Mouse (Mus musculus): ENCODE data around the gene Rabgap1. TPM values are rescaled to one million over a fixed set of nuclear protein-coding genes. Genes with fewer than 3 reads are reported as not detected.
A peak's percentile ranks its signal among the peaks of the same experiment; 100 is the strongest.
"Not testable (repeated sequence)": the region's sequence is repeated elsewhere in the genome, so short reads cannot be mapped to it uniquely, and the experiment has no call there.

The Rabgap1 gene
- 10 to 100 TPM; 90.4 to 93.1 TPM for total RNA-seq (2021)

DNA sequence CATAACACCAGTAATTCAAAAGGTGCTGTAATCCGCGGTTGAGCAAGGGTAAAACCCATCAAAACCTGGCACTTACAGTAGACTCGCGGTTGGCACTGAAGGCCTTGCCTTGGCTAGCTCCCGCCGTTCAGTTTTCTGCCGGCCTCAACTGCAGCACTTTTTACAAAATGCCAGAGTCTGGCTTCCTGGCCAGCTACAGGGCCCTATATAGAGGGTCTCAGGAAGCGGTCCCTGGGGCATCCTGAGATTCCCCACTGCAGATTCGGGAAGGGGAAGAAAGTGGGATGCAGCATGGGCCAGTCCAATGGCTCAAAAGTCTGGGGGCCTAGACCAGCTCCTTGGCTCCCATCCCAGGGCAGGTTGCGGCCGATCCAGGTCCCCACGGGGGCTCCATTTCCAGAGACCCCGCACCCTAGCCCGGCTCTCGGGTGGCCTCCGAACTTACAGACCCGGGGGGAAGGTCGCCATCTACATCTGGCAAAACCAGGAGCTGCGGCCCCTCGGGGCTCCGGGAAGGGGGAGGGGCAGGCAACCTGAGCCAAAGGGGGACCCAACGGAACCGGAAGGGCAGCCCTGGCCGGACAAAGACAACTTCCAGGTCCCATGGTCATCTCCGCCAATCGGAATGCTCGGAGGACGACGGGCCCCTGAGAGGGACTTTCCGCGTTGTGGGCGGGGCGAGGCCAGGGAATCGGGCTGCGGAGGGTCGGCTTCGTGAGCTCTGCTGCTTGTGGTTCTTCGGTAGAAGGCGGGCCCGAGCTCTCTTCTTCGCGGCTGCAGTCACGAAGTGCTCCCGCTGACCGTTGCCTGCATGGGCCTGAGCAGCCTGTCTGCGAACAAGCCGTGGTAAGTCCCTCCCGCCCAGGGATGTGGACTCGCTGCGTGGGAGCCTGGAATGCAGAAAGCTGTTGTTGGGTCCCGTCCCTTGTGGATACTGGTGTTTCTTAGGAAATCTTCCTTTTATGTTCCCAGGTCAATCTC, at the start of gene Rabgap1, which contains the start of the genes Zbtb26 and Zbtb6:
Gene Rabgap1, plus strand, starts transcription at position 669 of the 981 bp plus-strand sequence.
Gene Zbtb26, minus strand, starts transcription at position 525 of the 981 bp plus-strand sequence.
Gene Zbtb6, minus strand, starts transcription at position 561 of the 981 bp plus-strand sequence.
- DNase-seq (ENCODE audit: extremely low spot score in 1 of 2, low spot score in 1 of 2), result peak; percentile 86 to 90

DNA sequence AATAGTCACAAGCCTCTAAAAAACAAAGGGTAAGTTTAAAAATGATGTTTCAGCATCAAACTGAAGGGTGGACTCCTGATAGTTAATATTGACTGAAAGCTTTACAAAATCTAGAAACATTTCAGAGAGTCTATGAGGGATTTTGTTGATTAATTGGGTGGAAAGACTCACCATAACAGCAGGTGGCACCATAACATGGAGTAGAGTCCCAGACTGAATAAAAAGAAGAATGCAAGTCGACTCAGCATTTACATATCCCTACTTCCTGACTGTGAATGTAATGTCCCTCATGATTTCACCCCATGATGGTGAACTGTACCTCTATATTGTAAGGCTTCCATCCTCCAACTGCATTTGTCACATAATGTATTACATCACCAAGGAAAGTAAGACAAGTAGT, 47.5 kb upstream of the Rabgap1 start:
- DNase-seq (ENCODE audit: extremely low spot score in 1 of 2, low spot score in 1 of 2), result no peak

DNA sequence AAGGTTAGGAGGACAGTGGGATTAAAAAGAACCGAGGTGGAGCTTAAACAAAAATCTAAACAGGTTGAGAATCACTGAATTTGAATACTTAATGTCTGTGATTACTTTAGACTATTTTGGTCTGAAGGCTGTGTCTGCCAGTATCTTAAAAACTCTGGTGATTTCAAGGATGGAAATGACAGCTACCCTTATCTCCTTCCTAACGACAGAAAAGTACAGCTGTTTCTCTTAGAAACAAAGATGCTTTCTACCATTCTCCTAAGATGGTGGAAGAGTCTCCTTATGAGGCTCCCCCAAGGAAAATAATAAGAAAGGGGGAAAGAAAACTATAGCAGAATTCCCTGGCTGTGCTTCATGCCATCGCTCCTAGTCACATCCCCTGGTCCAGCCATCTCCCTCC, 21.2 kb upstream of the Rabgap1 start:
- DNase-seq (ENCODE audit: extremely low spot score in 1 of 2, low spot score in 1 of 2), result no peak

DNA sequence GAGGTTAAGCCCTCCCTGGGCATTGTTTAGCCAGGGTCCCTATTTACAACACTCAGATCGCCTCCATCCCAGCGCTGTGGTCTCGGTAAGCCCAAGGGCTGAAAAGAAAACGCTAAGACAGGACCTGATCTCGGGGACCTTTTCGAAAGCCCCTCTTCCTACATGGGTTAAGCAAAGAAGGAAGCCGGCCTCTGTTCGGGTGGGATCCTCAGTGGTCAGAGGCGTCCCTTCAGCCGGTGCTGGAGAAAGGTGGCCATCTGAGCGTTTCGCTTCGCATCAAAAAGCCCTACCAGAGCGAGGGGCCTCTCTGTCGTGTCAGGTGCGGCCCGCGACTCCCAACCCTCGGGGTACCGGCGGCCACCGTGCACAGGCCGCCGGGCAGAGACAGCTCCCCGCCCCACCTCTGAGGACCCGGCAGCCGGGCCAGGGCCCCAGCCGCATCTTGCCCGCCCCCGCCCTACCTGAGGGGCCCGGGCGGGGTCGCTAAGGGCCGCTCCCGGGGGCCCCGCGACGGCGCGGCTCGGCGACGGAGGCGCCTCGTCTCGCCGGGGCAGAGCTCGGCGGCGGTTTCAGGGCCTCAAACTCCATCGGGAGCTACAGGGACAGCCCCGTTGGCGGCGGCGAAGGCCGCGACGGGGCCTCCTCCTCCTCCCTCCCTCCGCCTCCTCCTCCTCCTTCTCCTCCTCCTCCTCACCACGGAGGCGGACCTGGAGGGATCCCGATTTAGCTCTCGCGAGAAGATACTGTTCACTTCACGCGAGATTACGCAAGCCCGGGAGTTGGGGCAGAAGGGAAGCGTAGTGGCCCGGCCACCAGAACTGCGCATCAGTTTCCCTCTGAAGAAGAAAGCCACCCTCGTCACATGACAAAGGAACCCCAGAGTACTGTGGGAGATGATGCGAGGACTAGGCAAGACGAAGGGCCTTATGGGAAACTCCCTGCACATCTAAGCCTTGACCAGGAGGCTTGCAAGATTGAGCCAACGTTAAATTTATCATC, 20.5 kb upstream of the Rabgap1 start, which contains the start of gene Rc3h2:
Gene Rc3h2, minus strand, starts transcription at position 598 of the 999 bp plus-strand sequence.
- DNase-seq (ENCODE audit: extremely low spot score in 1 of 2, low spot score in 1 of 2), result peak; percentile 82 to 85

DNA sequence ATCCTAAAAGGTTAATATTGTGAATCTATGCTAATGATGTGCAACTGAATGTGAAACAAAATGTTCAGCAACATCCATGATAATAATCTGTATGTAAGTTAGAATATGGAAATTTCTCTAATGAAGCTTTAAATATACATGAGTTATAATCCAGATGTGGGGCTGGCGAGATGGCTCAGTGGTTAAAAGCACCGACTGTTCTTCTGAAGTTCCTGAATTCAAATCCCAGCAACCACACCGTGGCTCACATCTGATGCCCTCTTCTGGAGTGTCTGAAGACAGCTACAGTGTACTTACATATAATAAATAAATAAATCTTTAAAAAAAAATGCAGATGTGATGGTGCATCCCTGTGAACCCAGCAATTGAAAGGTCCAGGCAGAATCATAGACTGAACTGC, 19.4 kb upstream of the Rabgap1 start:
- DNase-seq (ENCODE audit: extremely low spot score in 1 of 2, low spot score in 1 of 2), result no peak

DNA sequence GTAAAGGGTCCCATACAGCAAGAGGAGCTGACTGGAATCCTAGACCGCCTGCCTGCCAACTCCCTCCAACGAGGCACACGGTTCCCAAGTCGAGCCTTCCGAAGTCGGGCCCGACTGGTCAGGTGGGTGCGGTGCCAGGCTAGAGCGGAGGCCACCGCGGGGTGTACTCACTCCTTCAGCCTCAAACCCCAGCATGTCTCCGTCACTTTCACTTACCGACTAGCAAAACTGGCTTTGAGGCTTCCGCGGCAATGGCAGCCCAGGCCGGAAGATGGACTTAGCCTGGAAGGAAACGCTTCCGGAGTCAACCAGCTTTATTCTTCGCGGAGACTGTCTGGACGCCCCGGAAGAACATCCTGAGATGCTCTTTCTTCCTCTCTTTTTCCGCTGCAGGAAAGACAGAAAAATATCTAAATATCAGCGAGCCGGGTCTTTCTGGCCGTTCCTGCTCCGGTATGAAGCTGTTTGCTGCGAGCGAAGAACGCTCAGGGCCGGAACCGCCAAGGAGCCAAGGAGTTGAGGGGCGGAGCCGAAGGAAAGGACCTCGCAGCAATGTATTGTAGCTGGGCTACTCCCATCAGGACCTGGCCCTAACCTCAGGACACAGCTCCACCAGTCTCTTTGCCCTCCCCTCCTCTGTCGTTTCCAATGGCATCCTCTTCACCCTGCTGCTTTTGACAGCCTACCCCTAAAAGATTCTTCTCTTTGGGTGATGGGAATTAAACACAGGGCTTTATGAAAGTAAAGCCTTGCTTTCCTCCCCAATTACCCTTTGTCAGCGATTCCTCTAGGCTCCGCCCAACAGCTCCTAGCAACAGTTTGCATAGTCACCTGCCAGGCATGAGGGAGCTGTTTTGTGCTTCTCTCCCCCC, 12.2 kb upstream of the Rabgap1 start:
- peak; percentile 55 to 63 for DNase-seq (ENCODE audit: extremely low spot score in 1 of 2, low spot score in 1 of 2)

DNA sequence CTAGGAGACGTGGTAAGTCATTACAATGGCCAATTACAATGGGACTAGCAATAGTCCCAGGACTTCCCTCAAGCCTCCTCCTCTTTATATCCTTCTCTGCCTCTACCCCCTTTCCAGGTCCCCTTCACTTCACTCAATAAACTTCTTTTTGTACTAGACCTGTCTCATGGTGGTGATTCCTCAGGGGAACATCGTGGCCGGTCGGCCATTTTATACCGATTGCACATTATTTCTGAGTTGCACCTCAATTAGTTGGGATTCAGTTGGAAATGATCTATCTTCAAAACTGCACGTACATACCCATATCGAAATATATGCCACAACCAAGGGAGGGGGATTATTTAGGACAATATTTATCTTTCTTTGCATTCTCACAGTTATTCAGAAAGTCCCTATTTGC, 11.5 kb upstream of the Rabgap1 start:
- DNase-seq (ENCODE audit: extremely low spot score in 1 of 2, low spot score in 1 of 2), result no peak

DNA sequence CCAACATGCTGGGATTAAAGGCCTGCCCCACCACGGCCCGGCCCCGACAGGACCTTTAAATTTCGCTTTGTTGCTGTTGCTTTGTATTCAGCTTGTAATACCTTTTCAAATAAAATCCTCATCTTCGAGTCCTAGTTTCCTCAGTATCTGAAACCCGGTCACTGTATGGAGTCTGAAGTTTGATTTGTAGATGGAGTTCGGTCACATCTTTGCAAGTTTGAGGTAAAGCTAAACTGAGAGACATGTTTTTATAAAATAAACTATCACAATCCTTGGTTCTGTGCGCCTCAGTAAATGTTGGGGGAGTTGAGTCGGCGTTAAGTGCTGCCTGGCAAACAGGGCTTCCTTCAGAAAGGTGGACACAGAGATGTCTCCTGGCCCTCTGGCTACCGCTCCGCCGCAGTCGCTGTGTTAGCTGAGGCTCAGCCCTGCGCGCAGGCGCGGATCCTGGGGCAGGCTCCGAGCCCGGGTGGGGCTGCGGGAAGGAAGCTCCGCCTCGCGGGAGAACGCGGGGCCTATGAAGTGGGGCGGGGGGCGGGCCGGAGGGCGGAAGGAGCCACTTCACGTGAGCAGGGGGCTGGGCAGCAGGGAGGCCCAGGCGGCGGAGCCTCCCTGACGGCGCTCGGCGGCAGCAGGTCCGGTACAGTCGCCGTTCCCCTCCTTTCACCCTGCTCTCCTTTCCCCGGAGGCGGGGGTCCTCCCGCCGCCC, 8.7 kb downstream of the Rabgap1 start:
- DNase-seq (ENCODE audit: extremely low spot score in 1 of 2, low spot score in 1 of 2), result peak; percentile 85 to 86

DNA sequence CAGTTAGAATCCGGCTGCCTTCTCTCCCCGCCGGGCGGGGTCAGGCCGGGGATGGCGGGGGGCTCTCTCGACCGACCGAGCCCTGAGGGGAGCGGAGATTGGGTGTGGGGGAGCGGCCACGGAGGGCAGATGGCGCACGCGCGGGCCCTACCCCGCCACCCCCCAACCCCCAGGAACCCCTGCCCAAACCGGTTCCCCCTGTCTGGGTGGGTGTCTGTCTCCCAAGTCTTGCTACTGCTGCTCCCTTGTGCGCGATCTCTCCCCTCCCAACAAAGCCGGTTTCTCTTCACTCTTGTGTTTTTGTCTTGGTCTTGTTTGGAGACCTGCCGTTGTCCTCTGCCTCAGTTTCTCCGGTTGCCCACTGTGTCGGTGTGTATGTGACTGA, 9.3 kb downstream of the Rabgap1 start:
- DNase-seq (ENCODE audit: extremely low spot score in 1 of 2, low spot score in 1 of 2), result no peak

DNA sequence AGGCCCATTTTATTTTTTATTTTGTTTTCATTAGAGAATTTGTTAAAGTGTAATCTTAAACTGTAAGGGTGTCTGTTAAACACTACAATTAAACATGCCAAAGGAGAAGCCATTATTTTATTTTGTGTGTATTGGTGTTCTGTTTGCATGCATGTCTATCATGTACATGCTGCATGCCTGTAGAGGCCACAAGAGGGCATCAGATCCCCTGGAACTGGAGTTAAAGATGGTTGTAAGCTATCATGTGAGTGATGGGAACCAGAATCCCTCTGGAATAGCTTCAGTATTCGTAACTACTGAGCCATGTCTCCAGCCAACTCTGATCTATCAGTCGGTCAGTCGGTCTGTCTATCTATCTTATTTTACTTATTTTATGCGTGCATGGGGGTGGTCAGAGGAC, 17.6 kb downstream of the Rabgap1 start:
- DNase-seq (ENCODE audit: extremely low spot score in 1 of 2, low spot score in 1 of 2), result no peak

DNA sequence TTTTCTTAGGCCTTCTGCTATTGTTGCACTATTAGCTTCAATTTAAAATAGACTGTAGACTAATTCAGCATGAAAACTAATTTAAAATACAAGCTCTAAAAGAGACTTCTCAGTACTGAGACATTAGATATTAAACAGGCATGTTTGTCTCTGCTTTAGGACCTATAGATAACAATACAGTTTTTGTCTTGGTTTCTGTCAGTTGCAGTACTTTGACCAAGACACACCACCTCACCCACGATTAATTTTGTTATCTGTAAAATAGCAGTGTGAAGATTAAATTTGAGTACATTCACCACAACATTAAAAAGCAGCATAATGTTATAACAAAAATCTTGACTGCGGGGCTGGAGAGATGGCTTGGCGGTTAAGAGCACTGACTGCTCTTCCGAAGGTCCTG, 23.2 kb downstream of the Rabgap1 start:
- DNase-seq (ENCODE audit: extremely low spot score in 1 of 2, low spot score in 1 of 2), result no peak

DNA sequence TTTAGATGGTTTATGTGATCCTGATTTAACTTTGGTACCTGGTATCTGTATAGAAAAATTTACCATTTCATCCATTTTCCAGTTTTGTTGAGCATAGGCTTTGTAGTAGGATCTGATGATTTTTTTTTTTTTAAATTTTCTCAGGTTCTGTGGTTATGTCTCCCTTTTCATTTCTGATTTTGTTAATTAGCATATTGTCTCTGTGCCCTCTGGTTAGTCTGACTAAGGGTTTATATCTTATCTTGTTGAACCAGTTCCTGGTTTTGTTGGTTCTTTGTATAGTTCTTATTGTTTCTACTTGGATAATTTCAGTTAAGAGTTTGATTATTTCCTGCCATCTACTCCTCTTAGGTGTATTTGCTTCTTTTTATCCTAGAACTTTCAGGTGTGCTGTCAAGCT, 36.5 kb downstream of the Rabgap1 start:
- no peak for DNase-seq (ENCODE audit: extremely low spot score in 1 of 2, low spot score in 1 of 2)

DNA sequence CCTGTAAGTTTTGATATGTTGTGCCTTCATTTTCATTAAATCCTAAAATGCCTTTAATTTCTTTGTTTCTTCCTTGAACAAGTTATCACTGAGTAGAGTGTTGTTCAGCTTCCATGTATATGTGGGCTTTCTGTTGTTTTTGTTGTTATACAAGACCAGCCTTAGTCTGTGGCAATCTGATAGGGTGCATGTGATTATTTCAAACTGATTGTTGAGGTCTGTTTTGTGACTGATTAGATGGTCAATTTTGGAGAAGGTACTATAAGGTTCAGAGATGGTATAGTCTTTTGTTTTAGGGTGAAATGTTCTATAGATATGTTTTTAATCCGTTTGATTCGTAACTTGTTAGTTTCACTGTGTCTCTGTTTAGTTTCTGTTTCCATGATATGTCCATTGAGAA, 37.0 kb downstream of the Rabgap1 start:
- no peak for DNase-seq (ENCODE audit: extremely low spot score in 1 of 2, low spot score in 1 of 2)

DNA sequence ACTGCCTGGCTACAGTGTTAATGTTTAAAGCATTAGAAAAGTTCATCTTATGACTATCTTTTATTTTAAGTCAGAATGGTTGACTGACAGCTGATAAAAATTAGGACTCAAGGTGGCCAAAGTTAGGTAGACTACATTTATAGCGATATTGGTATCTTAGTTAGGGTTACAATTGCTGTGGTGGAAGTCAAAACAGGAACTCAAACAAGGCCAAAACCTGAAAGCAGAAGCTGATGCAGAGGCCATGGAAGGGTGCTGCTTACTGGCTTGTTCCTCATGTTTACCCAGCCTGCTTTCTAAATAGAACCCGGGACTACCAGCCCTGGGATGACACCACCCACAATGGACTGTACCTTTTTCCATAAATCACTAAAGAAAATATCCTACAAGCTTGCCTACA, 41.1 kb downstream of the Rabgap1 start:
- DNase-seq (ENCODE audit: extremely low spot score in 1 of 2, low spot score in 1 of 2), result no peak

DNA sequence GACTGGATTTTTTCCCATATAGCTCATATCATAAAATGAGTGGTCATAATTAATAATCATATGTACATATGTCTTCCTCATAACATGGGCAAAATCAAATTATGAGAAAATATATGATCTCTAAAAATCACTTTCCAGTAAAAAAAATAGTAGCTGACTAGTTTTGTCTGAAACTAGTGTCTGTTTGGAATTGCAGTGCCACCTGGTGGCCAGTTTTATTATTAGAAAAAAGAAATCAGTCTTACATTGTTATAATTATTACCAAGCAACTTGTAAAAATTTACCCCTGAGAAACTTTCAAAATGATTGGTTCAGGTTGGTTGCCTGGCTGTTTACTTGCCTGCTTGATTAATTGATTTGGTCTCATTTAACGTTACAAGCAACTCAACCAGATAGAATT, 42.3 kb downstream of the Rabgap1 start:
- DNase-seq (ENCODE audit: extremely low spot score in 1 of 2, low spot score in 1 of 2), result peak in 1 of 2 experiments; percentile 38

DNA sequence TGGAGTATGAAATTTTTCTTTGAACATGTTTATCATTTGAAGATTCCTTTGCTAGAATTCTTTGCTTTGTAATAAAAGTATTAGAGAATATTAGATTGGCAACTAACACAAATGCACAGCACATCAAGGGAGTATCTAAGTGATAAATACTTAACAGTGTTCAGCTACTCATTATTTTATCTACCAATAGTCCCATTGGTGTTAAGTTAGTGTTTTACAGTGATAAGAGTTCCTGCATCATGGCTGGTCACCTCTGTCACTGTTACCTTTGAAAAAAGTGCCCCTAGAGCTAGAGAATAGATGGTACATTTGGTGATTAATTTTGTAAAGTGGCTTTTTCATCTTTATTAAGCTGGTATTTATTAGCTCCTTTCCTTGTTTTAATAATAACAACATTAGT, 43.3 kb downstream of the Rabgap1 start:
- no peak for DNase-seq (ENCODE audit: extremely low spot score in 1 of 2, low spot score in 1 of 2)

DNA sequence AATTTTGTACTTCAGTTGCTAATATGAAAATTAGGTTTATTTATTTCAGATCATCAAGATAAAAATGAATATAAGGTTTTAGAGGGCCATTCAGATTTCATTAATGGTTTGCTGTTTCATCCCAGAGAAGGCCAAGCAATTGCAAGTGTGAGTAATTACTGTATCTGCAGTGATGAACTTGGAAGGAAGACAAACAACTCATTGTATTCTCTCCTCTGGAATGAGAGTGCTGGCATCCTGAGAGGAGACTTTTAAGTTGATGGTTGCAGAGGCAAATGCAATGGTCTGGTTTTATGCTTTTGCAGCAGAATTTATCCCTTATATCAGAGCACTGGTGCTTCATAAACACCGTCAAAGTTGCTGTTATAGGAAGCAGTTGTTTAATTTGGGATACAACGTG, 45.9 kb downstream of the Rabgap1 start:
- DNase-seq (ENCODE audit: extremely low spot score in 1 of 2, low spot score in 1 of 2), result no peak

DNA sequence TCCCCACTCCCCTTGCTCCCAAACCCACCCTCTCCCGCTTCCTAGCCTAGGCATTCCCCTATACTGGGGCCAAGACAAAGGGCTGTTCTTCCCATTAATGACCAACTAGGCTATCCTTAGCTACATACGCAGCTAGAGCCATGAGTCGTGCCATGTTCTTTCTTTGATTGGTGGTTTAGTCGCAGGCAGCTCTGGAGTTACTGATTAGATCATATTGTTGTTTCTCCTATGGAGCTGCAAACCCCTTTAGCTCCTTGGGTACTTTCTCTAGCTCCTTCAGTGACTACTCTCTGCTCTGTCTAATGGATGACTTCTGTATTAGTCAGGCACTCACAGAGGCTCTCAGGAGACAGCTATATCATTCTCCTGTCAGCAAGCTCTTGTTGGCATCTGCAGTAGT, 54.2 kb downstream of the Rabgap1 start:
- no peak for DNase-seq (ENCODE audit: extremely low spot score in 1 of 2, low spot score in 1 of 2)

DNA sequence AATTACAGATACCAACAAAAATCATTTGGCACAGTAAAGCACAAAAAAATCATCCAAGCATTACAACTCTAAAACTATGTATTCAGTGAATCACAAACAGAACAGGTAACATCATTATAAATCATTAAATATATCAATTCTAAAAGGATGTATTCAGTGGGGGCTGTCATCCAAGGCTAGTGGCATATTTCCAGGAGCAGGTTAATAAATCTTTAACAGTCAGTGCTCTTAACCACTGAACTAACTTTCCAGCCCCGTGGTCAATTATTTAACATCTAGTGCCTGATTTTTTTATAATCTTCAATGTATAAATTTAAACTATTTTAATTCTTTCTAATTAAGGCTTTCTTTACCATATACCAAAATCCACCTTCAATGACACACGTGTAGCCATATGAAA, 62.8 kb downstream of the Rabgap1 start:
- not testable (repeated sequence) for DNase-seq (ENCODE audit: extremely low spot score in 1 of 2, low spot score in 1 of 2)

All from layer of hippocampus, postnatal 25 days (tissue).